Mouse (Mus musculus): Measurements from ENCODE around the gene Ttyh1.

DNA sequence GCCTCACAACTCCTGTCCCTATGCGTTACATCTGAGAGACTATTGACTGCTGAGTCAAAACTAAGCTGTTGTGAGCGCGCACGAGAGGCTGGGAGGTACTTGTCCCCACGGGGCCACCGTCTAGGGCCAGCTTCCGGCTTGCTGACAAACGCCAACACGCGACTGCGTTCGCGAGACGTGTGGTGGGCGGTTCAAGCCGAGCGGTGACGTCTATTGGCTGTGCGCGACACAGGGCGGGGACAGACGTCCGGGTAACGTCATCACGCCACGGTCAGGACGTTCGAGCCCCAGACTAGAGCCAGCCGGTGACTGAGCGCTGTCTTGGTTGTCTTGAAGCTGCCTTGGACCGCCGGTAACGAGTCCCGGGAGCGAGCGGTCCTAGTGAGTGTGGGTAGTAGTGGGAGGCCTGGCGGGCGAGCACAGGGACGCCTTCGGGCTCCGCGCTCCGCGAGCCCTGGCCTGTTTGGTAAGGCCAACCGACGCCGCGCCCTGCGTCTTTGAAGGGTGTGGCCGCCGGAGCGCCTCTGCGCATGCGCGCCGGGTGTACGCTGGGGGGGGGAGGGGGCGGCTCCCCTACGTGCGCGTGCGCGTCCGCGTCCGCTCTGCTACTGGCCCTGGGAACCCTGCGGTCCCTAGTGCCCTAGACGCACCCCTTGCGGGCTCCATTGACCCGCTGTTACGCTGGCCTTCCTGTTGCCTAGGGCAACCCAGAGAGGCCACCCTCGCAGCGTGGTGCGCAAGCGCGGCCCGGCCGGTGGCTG is 17.7 kb downstream of the Ttyh1 start, which contains the start of gene Leng8:
- TF ChIP-seq ZC3H11A (IDR thresholded peaks at IDR 0.05; ENCODE audit: borderline replicate concordance, low read depth, low read length) = no peak
- TF ChIP-seq MAFK (IDR thresholded peaks at IDR 0.05; ENCODE audit: insufficient read depth, low read depth, low read length) = peak; percentile 82

Measured in ES-E14 (cell line).